Mouse (Mus musculus) layer of hippocampus, postnatal 36 days (tissue): ENCODE results near the gene Esr1. TPM values are rescaled to one million over a fixed set of nuclear protein-coding genes. Genes with fewer than 3 reads are reported as not detected.
"Not testable (repeated sequence)": the region's sequence is repeated elsewhere in the genome, so short reads cannot be mapped to it uniquely, and the experiment has no call there.

Experiments
- DNase-seq, 2 experiments: peaks; one replicate each; pipeline ENCODE4 v3.0.0; 2022
- total RNA-seq, 2 experiments: library from RNA; stranded (reverse); gene quantifications; 2 replicates each; pipeline ENCODE4 v1.2.3; 2021

Esr1 gene
- total RNA-seq, 2 experiments from 2014 or later, result 2.3 to 2.7 TPM

- DNase-seq, result peak; percentile 15 to 26
These were observed 98.5 kb downstream of the Esr1 start for GRCm38 (mm10) chr10:4709915-4710314.

GRCm38 (mm10) chr10:4711434-4711833, 100.0 kb downstream of the Esr1 start:
- no peak for DNase-seq

DNA sequence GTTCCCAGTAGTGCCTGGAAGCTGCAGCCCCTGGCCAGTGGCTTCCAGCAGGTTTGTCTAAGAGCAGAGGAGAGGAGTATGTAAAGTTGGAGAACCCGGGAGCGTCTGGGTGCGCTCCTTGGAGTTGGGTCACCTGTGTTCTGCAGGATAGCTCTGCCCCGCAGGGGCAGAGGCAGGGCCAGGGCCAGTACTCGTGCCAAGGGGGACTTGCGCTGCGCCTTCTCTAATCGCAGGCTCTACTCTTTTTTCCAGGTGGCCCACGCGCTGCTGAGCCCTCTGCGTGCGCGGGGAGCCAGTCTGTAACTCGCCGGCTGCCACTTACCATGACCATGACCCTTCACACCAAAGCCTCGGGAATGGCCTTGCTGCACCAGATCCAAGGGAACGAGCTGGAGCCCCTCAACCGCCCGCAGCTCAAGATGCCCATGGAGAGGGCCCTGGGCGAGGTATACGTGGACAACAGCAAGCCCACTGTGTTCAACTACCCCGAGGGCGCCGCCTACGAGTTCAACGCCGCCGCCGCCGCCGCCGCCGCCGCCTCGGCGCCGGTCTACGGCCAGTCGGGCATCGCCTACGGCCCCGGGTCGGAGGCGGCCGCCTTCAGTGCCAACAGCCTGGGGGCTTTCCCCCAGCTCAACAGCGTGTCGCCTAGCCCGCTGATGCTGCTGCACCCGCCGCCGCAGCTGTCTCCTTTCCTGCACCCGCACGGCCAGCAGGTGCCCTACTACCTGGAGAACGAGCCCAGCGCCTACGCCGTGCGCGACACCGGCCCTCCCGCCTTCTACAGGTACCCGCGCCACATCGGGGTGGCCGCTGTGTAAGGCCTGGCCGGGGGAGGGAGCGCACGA, 100.9 kb downstream of the Esr1 start:
- no peak for DNase-seq

DNA sequence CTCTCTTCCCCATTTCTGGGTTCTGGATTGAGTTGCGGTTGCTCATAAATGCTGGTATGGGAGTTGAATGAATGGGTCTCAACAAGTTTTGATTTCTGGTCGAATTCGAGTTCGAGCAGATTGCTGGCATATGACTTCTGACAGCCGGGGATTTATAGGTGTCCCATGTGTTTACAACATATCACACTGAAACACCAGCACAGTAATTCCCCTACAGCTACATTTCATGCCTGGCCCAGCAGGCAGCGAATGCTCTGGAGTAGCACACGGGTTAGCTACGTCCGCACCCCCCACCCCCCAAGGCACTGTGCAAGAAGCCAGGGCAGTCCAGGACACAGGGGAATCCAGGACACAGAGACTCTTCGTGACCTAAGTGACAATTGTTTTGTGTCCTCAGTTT, 102.0 kb downstream of the Esr1 start:
- DNase-seq, result no peak

DNA sequence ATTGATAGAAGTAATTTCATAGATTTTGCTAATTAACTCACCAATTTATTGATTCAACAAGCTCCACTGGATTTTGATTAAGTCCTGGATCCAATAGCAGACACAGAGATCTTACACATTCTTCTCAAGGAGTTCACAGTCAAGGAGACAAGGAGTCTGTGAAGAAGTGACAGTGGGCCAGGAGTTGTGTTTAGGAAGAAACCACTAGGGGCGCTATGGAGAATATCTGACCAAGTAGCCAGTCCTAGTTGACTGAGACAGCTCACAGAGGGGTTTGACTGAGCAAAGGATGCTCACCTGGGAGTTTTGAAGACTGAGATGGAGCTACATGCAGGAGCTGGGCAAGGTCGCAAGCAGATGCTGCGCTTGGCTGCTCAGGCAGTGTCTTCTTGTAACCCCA, 113.5 kb downstream of the Esr1 start:
- DNase-seq, result no peak

- DNase-seq, result no peak
These were observed 114.7 kb downstream of the Esr1 start for GRCm38 (mm10) chr10:4726141-4726540.

- DNase-seq, result no peak
These were observed 120.9 kb downstream of the Esr1 start for GRCm38 (mm10) chr10:4732328-4732727.

DNA sequence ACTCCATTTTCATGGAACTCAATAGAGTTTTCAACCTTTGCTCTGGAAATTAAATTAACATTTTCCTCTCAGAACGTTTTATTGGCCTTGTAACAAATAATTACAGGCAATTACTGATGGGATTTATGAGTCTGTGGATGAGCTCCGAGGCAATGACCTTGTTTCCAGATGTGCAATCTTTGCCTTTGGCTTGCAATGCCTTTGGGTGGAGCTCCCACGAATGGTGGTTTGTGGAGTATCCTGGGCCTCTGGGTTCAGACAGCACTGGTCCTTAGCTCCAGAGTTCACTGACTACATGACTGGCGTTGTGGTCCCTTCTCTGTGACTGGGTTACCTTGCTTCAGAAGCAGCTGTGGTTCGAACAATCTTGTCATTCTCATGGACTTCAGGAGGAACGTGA, 122.6 kb downstream of the Esr1 start:
- no peak for DNase-seq

- DNase-seq, result no peak
These were observed 123.5 kb downstream of the Esr1 start for GRCm38 (mm10) chr10:4734942-4735341.

- DNase-seq, result no peak
These were observed 126.9 kb downstream of the Esr1 start for GRCm38 (mm10) chr10:4738311-4738710.

DNA sequence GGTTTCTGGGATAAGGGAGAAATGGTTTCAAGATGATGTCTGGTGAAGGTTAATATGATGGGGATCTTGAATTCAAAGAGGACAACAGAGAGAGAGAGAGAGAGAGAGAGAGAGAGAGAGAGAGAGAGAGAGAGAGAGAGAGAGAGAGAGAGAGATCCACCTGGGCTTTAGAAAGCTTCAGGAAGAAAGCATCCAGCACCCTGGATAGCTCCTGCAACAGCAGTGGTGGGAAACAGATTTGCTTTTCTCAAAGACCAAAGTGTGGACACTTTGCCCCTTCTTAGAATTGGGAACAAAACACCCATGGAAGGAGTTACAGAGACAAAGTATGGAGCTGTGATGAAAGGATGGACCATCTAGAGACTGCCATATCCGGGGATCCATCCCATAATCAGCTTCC, 139.7 kb downstream of the Esr1 start:
- not testable (repeated sequence) for DNase-seq

GRCm38 (mm10) chr10:4752977-4753376, 141.6 kb downstream of the Esr1 start:
- DNase-seq, result no peak

DNA sequence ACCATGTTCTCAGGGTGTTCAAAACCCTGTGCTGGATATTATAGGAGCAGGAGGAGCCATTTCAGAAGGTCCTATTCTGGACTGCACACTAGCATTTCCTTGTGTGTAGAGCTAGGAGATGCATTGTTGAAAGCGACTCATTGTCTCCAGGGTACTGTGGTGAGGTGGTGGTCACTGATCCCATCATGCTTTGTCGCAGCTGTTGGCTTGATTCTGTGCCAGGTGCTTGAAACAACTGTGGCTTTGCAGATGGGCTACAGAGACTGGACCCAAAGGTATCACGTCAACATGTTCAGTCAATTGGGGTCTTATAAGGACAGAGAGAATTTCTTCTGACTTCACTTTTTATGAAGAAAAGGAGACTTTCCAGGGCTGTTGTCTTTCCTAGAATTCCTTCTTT, 164.1 kb downstream of the Esr1 start:
- DNase-seq, result no peak

DNA sequence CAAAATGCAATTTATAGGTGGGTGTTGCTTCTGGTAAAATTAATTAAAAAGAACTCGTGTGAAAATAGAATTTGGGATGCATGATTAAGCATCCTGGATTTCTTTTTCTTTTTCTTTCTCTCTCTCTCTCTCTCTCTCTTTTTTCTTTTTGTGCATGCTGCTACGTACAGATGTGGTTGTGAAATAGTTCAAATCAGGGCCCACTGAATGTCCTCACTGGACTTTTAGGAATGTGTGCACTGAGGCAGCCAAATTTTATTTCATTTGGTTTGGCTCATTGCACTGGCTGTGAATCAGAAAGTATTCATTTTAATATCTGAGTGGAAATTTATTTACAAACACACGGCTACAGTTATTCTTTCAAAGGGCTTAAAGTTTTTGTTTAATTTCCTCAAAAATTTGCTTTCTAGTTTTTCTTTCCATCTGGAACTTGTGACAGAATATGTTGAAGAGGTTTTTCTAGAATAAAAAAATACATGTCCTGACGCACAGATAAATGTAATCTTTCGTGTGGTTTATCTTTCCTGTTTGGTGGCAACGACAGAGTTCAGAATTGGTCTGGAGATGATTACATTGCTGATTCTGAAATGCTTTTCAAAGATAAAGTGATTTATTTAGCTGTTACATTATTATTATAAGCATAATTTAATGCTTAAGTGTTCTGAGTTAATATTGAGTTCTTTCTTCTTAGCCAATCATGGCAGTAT, 164.8 kb downstream of the Esr1 start:
- DNase-seq, result no peak

DNA sequence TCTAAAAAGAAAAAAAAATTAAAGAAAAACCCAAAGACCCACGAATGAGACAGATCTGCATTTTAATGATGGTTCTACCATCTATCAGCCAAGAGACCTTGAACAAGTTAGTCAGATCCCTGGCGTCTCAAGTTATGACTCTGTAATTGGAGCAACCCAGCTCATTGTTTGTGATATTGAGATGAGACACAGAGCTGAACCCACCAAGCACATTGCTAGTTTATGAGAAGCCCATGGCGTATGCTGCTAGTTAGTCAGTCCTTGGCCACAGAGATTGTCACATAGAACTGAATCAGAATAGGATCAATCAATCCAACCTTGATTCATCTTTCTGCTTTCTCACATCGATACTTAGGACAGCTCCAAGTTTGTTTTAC, 165.3 kb downstream of the Esr1 start:
- DNase-seq, result no peak

- no peak for DNase-seq
These were observed 166.6 kb downstream of the Esr1 start for GRCm38 (mm10) chr10:4777996-4778395.

DNA sequence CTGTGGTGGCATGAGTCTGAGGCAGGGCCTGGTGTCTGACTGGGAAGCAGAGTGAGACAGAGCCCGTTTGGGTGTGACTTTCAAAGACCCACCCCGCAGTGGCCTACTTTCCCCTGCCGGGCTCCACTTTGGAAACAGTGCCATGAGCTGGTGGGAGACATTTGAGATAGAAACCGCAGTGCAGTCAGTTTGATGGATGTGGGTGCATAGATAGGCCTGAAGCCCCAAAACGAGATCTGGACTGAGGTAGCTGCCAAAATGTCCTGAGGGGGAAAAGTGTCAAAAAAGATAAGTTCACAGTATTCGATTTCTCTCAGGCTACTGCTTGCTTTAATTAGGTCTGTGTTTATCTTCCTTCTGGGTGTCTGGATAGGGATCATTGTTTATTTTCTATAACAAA, 169.5 kb downstream of the Esr1 start:
- DNase-seq, result no peak

DNA sequence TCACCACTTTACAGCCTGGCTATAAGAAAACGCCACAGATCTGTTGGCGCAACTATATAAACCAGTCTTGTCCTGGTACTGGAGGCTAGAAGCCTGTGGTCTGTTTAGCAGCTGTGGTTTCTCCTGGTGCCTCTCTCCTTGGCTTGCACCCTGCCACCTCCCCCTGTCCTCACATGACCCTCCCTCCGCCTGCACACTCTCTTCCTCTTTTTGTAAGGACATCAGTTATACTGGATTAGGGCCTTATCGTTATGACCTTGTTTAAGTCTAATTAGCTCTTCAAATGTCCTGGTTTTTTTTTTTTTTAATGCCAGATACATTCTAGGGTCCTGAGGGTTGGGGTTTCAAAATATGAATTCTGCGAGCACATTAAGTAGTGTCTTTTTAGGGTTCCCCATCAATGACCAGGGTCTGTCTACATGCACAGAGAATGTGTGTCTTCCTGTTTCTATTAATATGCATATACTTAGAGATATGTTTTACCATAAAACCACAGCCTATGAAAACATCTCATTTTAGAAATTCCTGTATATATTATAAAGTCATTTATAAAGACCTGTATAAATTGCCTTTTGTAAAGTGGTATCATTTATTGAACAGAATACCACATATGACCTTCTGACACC, 175.7 kb downstream of the Esr1 start:
- DNase-seq, result no peak

DNA sequence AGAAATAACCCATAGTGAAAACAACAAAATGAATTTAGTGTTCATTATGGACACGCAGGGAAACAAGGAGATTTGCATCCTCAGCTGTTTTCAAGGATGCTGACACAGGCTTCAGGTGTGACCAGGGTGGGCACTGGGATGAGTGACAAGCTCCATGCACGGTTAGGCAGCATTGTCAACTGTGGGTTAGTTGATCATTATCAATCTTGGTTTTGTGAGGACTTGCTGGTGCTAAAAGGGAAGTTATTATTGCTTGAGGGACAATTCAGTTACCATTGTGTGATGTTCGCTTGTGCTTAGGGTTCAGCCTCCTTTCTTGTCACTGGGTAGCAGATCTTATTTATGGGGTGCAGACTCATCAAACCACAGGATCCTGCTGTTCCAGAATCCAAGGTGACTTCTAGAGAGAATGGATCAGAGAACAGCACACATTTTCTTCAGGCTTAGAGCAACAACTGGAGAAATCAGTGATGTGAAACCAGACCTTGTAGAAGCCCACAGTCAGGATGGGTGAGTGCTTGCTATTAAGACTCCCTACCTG, 186.9 kb downstream of the Esr1 start:
- no peak for DNase-seq

DNA sequence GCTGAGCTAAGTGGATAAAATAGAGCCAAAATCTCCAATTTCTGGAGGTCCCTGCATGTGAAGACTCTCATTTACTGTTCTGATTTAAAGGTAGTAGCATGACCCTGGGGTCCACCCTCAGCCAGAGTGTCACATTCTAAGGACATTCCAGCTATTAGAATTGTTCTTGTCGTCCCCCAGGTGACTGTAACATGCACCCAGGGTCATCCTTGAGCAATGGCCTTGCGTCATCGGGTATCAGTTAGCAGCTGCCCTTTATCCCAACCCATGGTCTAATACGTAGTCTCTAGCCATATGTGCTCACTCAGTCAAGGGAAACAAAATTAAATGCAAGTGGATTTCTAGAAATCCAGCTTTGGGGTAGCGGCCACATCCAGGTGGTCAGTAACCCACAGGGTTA, 213.0 kb downstream of the Esr1 start:
- DNase-seq, result no peak

- peak; percentile 2 to 4 for DNase-seq
These were observed 219.2 kb downstream of the Esr1 start for GRCm38 (mm10) chr10:4830592-4830991.

GRCm38 (mm10) chr10:4838099-4838498, 226.7 kb downstream of the Esr1 start:
- no peak for DNase-seq

GRCm38 (mm10) chr10:4841039-4841438, 229.6 kb downstream of the Esr1 start:
- no peak for DNase-seq
